Mouse (Mus musculus) embryonic fibroblast, embryonic 13.5 days (primary cell): ENCODE measurements around the gene Vmn1r9.

Source experiments
- CTCF ChIP-seq: IDR thresholded peaks from 2 replicates; pipeline ENCODE4 v1.5.1; 2011; ENCODE audit warnings: mild to moderate bottlenecking, control low read depth, low read length, moderate library complexity, borderline replicate concordance; ENCODE audit not compliant: insufficient read depth
- POLR2A ChIP-seq: IDR thresholded peaks from 2 replicates; pipeline ENCODE4 v1.6.1; 2011; ENCODE audit warnings: low read depth, mild to moderate bottlenecking, control low read depth, low read length, moderate library complexity

DNA sequence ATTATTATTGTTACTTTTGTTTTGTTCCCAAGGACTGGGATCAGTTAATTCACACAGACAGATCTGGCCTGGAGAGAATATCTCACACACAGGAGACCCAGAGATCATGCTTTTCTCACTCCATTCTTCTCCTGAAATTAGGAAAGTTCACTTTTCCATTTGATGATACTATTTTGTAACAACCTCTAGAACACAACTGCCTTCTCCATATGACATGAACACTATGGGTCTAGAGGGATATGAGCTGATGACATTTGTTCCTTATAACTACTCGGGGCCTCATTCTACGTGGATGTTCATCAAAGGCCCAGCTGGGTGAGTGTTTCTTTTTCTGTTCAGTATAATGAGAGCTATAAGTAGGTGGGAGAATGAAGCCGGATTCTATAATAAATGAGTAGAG is 42.6 kb downstream of the Vmn1r9 start, which contains the start of gene Vmn1r10:
- TF ChIP-seq POLR2A, result no peak
- TF ChIP-seq CTCF, result no peak
